Mouse (Mus musculus) midbrain, embryonic 13.5 days (tissue): ENCODE measurements around the gene Aamp. TPM values are rescaled to one million over a fixed set of nuclear protein-coding genes. Genes with fewer than 3 reads are reported as not detected.

Experiments
- polyA plus RNA-seq: library from polyadenylated mRNA; unstranded; fragments of >200 nt; fragmentation: Nextera tagmentation; extraction: Ambion mirVana; gene quantifications from 2 replicates; pipeline ENCODE4 v1.2.1, GENCODE M21; 2015

Aamp gene
- polyA plus RNA-seq, 1 experiment from 2014 or later, result 198 TPM

Other genes starting within 250 kb of the Aamp start
- gene Tns1, start 160.3 kb downstream of the Aamp start, polyA plus RNA-seq, result 9.6 and 13.2 TPM in 2 replicates
- gene Rufy4, start 159.2 kb downstream of the Aamp start, polyA plus RNA-seq, result 0.31 and 0.42 TPM in 2 replicates
- 0.09 TPM in 2 replicates for gene Cxcr2, start 130.7 kb downstream of the Aamp start, polyA plus RNA-seq
- not detected in 2 replicates for gene Cxcr1, start 90.1 kb downstream of the Aamp start, polyA plus RNA-seq
- 384 and 393 TPM in 2 replicates for gene Arpc2, start 48.7 kb downstream of the Aamp start, polyA plus RNA-seq
- gene Gpbar1, start 6.2 kb downstream of the Aamp start, polyA plus RNA-seq, result 0.24 and 0.31 TPM in 2 replicates
- 81.5 and 92.2 TPM in 2 replicates for gene Pnkd, start 192 bp upstream of the Aamp start, polyA plus RNA-seq
- 6.3 and 7.1 TPM in 2 replicates for gene Tmbim1, start 20.9 kb upstream of the Aamp start, polyA plus RNA-seq
- 0.41 and 0.62 TPM in 2 replicates for gene Catip, start 77.4 kb upstream of the Aamp start, polyA plus RNA-seq
- 0.94 and 2.9 TPM in 2 replicates for gene Slc11a1, start 90.5 kb upstream of the Aamp start, polyA plus RNA-seq
- gene Ctdsp1, start 106.8 kb upstream of the Aamp start, polyA plus RNA-seq, result 17.2 and 18.6 TPM in 2 replicates
- gene Vil1, start 124.6 kb upstream of the Aamp start, polyA plus RNA-seq, result 0.20 and 0.30 TPM in 2 replicates
- gene Cnot9, start 221.3 kb upstream of the Aamp start, polyA plus RNA-seq, result 57.7 and 58.3 TPM in 2 replicates